Mouse (Mus musculus): ENCODE measurements around the gene Afap1l2. TPM values are rescaled to one million over a fixed set of nuclear protein-coding genes. Genes with fewer than 3 reads are reported as not detected.

Gene Afap1l2
- total RNA-seq, 1 experiment from 2014 or later, result not detected

DNA sequence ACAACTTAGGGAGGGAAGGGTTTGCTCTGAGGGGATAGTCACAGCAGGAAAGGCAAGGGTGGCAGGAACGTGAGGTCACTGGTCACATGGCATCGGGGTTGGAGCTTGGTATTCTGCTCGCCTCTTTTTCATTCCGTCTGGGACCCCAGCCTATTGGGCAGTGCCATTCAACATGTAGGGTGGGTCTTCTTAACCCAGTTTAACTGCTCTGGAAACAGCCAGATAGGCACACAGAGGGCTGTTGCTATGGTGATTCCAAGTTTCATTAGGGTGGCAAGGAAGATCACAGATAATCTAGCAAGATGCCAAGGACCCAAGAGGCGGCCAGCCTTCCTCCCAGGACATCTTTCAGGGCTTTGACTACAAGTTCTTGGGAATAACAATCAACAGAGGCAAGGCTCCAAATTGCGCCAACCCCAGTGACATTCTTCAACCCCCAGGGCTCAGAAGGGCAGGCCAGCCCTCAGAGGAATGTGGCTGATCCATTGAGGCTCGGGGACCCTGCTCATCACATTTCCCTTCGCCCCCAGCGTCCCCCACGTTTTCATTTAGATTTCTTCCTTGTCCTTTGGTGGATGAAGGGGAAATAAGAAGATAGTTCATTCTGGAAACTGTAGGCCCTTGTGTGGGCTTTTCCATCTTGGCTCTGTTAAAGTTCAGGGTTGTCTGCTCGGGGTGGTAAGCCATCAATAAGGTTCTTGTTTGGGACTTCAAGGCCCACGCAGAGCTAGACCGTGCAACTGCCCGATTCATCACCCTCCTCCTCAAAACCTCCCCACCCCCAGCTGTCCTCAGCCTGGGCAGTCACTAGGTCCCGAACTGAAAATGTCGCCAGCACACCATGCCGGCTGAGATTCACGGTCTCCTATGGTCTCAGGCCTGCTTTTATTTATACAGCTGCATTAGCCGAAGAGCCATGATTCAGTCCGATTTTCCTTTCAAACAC, 52.2 kb downstream of the Afap1l2 start:
- ATAC-seq (replicated peaks in 1 of 2; ENCODE audit: insufficient read depth in 1 of 2, low FRiP score in 2 of 2, low TSS enrichment in 1 of 2, low read depth in 1 of 2, poor library complexity in 2 of 2, severe bottlenecking in 2 of 2), result no peak

DNA sequence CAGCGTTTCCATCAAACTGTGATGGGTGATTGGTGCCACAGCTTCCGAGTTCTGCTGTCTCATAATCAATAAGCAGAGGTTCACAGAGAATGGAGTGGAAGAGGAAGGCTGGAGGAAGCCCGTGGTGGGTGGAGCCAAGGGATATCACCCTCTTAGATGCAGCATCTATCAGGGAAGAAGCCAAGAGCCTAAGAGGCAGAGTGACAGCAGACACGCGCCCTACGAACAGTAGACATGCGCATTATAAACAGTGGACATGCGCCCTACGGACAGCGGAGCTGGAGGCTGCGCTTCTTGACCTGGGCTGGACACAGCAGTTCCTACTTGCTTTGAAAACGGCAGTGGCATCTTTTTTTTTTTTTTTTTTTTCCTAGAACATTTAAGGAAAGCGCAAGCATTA, 53.2 kb downstream of the Afap1l2 start:
- no peak for ATAC-seq (replicated peaks in 1 of 2; ENCODE audit: insufficient read depth in 1 of 2, low FRiP score in 2 of 2, low TSS enrichment in 1 of 2, low read depth in 1 of 2, poor library complexity in 2 of 2, severe bottlenecking in 2 of 2)

DNA sequence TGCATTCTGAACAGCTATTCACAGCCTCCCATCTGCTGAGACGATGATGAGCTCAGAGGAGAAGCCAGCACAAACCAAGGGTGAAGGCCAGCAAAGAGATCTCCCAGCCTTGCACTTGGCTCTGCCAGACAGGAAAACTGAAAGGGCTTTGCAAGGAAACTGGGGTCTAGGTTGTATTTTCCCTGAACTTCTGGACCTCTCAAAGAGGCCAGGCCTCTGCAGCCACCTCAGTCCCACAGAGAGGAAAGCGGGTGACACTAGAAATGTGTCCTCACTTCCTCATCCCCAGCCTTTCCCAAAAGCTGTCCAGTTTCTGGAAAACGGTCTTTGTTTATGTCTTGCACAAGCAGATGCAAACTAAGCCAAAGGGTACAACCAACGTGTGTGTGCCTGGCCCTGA, 54.2 kb downstream of the Afap1l2 start:
- ATAC-seq (replicated peaks in 1 of 2; ENCODE audit: insufficient read depth in 1 of 2, low FRiP score in 2 of 2, low TSS enrichment in 1 of 2, low read depth in 1 of 2, poor library complexity in 2 of 2, severe bottlenecking in 2 of 2), result no peak

DNA sequence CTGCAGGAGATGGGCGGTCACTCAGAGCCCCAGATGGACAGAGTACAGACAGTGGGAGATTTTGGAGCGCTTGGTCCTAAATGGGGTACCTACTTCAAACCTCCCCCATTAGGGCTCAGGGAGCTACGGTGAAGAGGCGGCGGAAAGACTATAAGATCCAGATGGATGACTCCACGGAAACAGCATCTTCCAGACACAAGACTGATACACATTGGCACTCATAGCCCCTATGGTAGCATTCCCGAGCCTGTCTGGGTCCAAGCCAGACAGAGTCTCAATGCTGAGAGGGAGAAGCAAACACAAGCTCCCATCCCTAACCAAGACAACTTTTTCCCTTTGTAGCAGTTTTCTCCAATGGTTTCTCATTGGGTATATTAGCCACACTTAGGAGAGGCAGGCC, 57.2 kb downstream of the Afap1l2 start:
- no peak for ATAC-seq (replicated peaks in 1 of 2; ENCODE audit: insufficient read depth in 1 of 2, low FRiP score in 2 of 2, low TSS enrichment in 1 of 2, low read depth in 1 of 2, poor library complexity in 2 of 2, severe bottlenecking in 2 of 2)

DNA sequence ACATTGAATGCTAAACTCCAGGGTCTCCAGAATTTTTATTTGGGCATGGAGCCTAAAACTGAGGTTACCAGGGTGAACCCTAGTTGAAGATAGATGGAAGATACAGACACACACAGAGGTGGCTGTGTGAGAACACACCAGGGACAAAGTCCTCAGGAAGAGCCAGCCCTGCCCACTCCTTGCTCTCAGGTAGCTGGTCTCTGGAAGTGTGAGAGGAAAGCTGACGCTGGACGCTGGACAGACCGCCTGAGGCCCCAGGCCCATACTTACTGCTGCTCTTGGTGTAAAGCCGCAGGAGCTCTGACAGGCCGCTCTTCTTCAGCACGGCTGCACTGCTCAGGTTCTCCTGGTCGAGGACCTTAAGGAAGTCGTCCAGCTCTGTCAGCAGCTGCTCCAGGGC, 58.2 kb downstream of the Afap1l2 start:
- no peak for ATAC-seq (replicated peaks in 1 of 2; ENCODE audit: insufficient read depth in 1 of 2, low FRiP score in 2 of 2, low TSS enrichment in 1 of 2, low read depth in 1 of 2, poor library complexity in 2 of 2, severe bottlenecking in 2 of 2)

DNA sequence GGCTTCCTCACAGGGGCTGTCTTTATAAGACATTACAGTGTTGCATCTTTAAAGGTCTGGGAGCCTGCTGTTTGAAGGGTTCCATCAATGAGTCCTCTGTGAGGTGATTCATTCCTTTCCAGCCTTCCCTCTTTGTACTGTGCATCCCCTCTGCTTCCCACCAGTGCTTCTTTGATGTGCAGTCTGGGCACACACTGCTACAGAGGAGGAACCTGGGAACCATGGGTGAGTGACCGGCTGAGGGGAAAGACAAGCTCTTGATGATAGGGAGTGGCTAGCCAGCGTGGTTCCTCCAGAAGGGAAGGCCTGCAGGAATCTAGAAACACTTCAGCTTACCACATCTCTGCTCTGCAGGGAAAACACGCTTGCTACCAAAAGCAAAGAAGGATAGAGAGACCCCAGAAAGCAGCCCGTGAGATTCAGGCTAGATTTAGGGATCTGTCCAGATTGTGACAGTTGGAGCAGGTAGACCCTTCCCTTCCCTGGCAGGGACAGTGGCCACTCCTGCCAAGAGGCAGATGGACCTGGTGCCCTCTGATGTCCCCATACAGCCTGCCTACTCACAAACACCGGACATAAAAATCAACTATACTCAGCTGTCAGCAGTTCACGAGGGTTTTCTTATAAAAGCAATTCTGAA, 59.9 kb downstream of the Afap1l2 start:
- no peak for ATAC-seq (replicated peaks in 1 of 2; ENCODE audit: insufficient read depth in 1 of 2, low FRiP score in 2 of 2, low TSS enrichment in 1 of 2, low read depth in 1 of 2, poor library complexity in 2 of 2, severe bottlenecking in 2 of 2)

DNA sequence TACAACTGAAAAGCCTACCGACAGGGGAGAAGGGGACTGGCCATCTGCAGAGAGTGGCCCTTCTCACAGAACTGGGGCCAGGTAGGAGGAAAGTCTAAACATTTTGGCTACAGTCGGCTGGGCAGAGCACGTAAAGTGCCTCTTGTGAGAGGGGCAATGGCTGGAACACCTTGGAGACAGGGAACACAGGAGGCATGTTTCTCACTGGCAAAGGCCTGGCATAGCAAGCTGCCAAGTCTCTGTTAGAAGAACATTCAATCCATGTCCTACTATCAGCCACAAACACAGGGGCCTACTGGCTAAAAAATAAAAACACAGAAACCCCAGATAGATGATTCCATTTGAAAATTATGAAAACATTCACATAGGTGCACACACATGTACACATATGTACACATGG, 61.3 kb downstream of the Afap1l2 start:
- ATAC-seq (replicated peaks in 1 of 2; ENCODE audit: insufficient read depth in 1 of 2, low FRiP score in 2 of 2, low TSS enrichment in 1 of 2, low read depth in 1 of 2, poor library complexity in 2 of 2, severe bottlenecking in 2 of 2), result no peak

DNA sequence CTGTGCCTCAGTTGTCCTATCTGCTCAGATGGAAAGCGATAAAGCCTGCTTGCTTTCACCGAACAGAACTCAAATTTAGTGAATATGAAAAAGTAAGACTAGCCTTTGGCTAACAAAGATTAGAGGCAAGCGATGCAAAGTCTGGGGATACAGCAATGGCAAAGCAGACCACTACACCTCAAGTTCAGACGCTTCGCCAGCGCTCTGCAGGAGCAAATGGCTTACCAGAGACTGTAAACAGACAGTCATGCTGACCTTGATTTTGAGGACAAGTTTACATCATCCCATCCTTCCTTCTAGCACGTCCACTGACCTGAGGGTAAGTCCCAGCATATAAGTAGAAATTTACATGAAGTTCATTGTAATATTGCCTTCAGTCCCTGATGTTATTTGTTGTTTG, 61.8 kb downstream of the Afap1l2 start:
- ATAC-seq (replicated peaks in 1 of 2; ENCODE audit: insufficient read depth in 1 of 2, low FRiP score in 2 of 2, low TSS enrichment in 1 of 2, low read depth in 1 of 2, poor library complexity in 2 of 2, severe bottlenecking in 2 of 2), result no peak

DNA sequence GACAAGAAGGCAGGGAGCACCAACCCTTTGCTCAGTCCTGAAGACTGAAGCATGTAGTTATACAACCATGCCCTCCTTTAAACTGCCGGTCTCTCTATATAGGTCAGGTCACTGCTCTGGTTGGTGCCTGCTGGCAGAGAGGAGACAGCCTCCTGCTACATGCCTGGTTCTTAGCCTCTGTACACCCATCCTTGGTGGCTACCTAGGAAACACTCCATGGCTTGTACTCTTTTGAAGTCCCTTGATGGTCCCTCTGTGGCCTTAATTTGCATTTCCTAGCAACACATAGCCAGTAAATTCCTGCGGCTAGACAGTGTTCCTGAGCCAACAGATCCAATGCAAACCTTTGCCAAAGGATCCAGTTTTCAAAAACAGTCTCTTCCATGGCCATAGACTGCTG, 62.4 kb downstream of the Afap1l2 start:
- no peak for ATAC-seq (replicated peaks in 1 of 2; ENCODE audit: insufficient read depth in 1 of 2, low FRiP score in 2 of 2, low TSS enrichment in 1 of 2, low read depth in 1 of 2, poor library complexity in 2 of 2, severe bottlenecking in 2 of 2)

DNA sequence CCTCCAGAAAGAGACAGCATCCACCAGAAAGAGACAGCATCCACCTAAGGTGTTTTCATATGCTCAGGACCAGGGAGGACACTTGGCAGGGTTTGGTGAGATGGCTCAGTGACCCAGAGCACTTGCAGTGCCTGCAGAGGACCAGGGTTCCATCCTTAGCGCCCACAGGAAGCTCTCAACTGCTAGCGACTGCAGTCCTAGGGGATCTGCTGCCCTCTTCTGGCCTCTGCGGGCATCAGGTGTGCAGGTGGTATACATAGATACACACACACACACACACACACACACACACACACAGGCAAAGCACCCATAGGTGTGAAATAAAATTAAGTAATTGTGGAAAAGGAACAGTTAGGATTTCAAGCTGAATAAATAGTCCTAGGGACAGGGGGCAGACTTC, 63.2 kb downstream of the Afap1l2 start:
- no peak for ATAC-seq (replicated peaks in 1 of 2; ENCODE audit: insufficient read depth in 1 of 2, low FRiP score in 2 of 2, low TSS enrichment in 1 of 2, low read depth in 1 of 2, poor library complexity in 2 of 2, severe bottlenecking in 2 of 2)

DNA sequence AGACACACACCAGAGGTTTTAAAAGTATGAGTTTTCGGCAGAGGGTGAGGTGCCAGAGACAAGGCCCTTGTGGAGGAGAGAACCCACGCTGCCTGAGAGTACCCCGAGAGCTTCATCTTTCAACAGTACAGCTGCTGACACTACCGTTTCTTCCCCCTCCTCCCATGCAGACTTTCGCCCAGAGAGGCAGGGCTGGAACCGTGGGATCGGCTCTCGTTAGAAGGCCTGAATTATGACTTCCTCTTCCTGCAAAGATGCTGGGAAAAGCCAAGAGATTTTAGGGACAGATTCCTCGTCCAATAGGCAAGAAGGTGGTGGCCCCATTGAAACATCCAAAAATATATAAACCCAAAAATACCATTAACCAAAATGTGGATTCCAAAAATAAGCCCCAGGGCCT, 63.8 kb downstream of the Afap1l2 start:
- ATAC-seq (replicated peaks in 1 of 2; ENCODE audit: insufficient read depth in 1 of 2, low FRiP score in 2 of 2, low TSS enrichment in 1 of 2, low read depth in 1 of 2, poor library complexity in 2 of 2, severe bottlenecking in 2 of 2), result no peak

DNA sequence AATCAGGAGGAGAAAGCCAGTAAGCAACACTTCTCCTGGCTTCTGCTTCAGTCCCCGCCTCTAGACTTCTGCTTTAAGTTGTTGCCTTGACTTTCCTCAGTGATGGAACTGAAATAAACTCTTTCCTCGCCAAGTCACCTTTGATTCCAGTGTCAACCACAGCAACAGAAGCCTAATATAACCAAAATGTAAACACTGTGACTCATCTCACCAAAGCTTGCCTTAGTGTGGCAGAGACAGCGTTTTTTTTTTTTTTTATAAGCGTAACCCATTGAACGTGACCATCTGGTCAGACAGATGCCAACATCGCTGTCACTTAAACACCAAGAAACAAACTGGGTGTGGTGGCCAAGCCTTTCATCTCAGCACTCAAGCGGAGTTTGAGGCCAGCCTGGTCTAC, 65.8 kb downstream of the Afap1l2 start:
- ATAC-seq (replicated peaks in 1 of 2; ENCODE audit: insufficient read depth in 1 of 2, low FRiP score in 2 of 2, low TSS enrichment in 1 of 2, low read depth in 1 of 2, poor library complexity in 2 of 2, severe bottlenecking in 2 of 2), result no peak

DNA sequence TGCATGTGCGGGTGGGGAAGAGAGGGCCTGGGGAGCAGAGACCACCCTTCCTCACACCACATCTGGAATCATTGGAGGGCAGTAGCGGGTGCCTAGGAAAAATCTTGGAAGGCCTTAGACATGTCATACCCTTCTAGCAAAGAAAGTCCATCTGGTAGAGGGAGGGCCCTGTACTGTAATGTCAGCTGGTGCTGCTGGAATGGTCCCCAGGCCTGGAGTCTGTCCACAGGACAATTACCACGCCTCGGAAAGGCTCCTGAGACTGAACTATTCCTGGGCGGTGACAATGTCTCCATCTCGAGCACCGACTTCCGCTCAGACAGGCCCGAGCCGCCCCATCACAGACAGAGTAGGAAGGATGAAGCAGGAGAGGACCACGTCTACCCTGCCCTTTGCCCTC, 67.5 kb downstream of the Afap1l2 start:
- no peak for ATAC-seq (replicated peaks in 1 of 2; ENCODE audit: insufficient read depth in 1 of 2, low FRiP score in 2 of 2, low TSS enrichment in 1 of 2, low read depth in 1 of 2, poor library complexity in 2 of 2, severe bottlenecking in 2 of 2)

DNA sequence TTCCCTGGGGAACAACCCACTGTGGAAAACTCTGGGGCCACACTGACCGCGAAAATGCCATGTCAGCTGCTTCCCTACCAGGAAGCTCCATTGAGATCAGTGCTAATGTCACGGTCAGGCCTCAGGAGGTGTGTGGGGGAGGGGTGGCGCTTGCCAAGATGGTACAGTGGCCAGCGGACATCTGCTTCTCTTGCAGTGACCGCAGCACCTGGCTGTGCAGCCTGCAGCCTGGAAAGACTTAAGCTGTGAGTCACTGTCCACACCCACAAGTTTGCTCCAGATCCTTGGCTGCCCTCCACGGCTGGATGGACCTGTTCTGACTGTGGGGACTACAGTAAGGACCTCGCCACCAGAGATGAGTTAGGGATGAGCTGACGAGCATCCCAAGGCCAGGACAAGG, 68.2 kb downstream of the Afap1l2 start:
- ATAC-seq (replicated peaks in 1 of 2; ENCODE audit: insufficient read depth in 1 of 2, low FRiP score in 2 of 2, low TSS enrichment in 1 of 2, low read depth in 1 of 2, poor library complexity in 2 of 2, severe bottlenecking in 2 of 2), result no peak

DNA sequence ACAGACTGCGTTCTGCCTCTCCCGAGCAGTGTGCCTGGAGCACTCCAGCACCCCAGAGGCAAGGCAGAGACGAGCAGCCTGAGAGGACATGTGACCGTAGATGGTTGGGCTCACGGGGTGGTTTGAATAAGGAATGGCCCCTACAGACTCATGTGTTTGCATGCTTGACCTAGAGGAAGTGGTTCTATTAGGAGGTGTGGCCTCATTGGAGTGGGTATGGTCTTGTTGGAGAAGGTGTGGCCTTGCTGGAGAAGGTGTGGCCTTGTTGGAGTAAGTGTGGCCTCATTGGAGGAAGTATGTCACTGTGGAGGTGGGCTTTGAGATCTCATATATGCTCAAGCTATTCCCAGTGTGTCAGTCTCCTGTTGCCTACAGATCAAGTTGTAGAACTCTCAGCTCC, 70.1 kb downstream of the Afap1l2 start:
- ATAC-seq (replicated peaks in 1 of 2; ENCODE audit: insufficient read depth in 1 of 2, low FRiP score in 2 of 2, low TSS enrichment in 1 of 2, low read depth in 1 of 2, poor library complexity in 2 of 2, severe bottlenecking in 2 of 2), result no peak

DNA sequence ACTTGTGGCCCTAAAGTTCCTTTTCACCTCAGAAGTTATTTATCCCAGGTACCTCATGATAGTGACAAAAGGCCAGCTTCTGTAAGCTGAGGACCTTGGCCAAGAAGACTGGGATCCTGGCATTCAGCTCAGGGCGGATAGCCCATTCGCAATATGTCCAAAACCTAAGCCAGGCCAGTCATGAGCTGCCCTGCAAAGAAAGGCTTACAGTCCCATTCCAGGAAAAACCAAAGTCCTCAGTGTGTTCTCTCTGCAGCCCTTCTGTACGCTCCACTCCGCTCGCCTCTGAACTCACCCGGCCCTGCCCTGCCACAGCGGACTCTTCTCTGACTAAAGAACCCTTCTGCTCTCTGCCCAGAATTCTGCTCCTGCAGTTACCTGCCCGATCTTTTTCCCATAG, 71.8 kb downstream of the Afap1l2 start:
- ATAC-seq (replicated peaks in 1 of 2; ENCODE audit: insufficient read depth in 1 of 2, low FRiP score in 2 of 2, low TSS enrichment in 1 of 2, low read depth in 1 of 2, poor library complexity in 2 of 2, severe bottlenecking in 2 of 2), result no peak

DNA sequence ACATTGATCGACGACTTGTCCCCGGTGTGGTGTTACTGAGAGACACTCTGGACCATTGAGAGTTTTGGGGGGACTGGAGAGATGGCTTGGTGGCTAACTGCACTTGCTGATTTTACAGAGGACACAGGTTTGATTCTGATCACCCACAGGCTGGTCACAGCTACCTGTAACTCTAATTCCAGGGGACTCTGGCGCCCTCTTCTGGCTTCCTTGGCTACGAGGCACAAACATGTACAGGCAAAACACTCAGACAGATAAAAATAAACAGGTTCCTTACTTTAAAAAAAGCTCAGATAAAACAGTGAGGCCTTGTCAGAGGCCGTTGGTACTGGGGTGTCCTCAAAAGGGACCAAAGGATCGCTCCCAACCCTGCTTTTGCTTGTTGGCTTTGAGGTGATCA, 72.3 kb downstream of the Afap1l2 start:
- no peak for ATAC-seq (replicated peaks in 1 of 2; ENCODE audit: insufficient read depth in 1 of 2, low FRiP score in 2 of 2, low TSS enrichment in 1 of 2, low read depth in 1 of 2, poor library complexity in 2 of 2, severe bottlenecking in 2 of 2)

DNA sequence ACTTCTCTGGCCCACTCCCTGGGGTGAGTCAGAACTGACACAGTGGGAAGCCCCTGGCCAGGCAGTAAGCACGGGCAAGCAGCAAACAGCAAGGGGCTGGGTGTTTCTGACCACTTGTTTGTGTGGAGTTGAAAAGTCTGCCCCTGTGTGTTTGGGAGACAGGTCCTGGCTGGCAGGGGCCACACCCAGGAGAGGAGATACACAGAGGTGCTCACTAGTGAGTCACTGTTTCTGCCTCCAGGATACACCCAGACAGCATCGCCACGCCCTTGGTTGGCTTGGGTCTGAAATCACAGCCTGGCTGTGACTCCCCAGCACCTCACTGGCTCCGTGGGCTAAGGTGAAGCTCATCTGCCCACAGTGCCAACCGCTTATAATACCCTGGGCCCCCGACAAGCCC, 72.9 kb downstream of the Afap1l2 start:
- no peak for ATAC-seq (replicated peaks in 1 of 2; ENCODE audit: insufficient read depth in 1 of 2, low FRiP score in 2 of 2, low TSS enrichment in 1 of 2, low read depth in 1 of 2, poor library complexity in 2 of 2, severe bottlenecking in 2 of 2)

DNA sequence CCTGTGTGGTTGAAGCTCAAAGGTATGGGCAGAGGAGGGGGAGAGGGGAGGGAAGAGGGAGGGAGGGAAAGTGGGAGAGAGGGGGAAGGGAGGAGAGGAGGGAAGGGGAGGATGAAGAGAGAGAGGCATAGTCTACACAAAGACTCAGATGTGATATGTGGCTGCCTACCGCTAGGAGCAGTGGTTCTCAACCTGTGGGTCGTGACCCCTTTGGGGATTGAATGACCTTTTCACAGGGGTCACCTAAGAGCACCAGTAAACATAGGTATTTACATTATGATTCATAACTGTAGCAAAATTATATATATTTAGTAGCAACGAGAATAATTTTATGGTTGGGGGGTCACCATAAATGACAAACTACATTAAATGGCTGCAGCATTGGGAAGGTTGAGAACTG, 74.2 kb downstream of the Afap1l2 start:
- no peak for ATAC-seq (replicated peaks in 1 of 2; ENCODE audit: insufficient read depth in 1 of 2, low FRiP score in 2 of 2, low TSS enrichment in 1 of 2, low read depth in 1 of 2, poor library complexity in 2 of 2, severe bottlenecking in 2 of 2)

All from hematopoietic stem cell, adult 5-6 weeks (primary cell).